Mouse (Mus musculus): ENCODE data around the gene Cacna2d3.

Gene Cacna2d3

GRCm38 (mm10) chr14:29267233-29267874 lies 454.3 kb downstream of the Cacna2d3 start:
- DNase-seq (ENCODE audit: low spot score) = no peak

GRCm38 (mm10) chr14:29260621-29261020 lies 461.0 kb downstream of the Cacna2d3 start:
- no peak for DNase-seq (ENCODE audit: low spot score)

- DNase-seq (ENCODE audit: low spot score) = no peak
Measured at GRCm38 (mm10) chr14:29243516-29243915, 478.1 kb downstream of the Cacna2d3 start.

GRCm38 (mm10) chr14:29238446-29238845 lies 483.2 kb downstream of the Cacna2d3 start:
- no peak for DNase-seq (ENCODE audit: low spot score)

GRCm38 (mm10) chr14:29228976-29229716 lies 492.5 kb downstream of the Cacna2d3 start:
- DNase-seq (ENCODE audit: low spot score) = no peak

GRCm38 (mm10) chr14:29228471-29228870 lies 493.2 kb downstream of the Cacna2d3 start:
- no peak for DNase-seq (ENCODE audit: low spot score)

GRCm38 (mm10) chr14:29227959-29228358 lies 493.7 kb downstream of the Cacna2d3 start:
- DNase-seq (ENCODE audit: low spot score) = no peak

- DNase-seq (ENCODE audit: low spot score) = no peak
Measured at GRCm38 (mm10) chr14:29225754-29226365, 495.8 kb downstream of the Cacna2d3 start.

- no peak for DNase-seq (ENCODE audit: low spot score)
Measured at GRCm38 (mm10) chr14:29223012-29223411, 498.7 kb downstream of the Cacna2d3 start.

- DNase-seq (ENCODE audit: low spot score) = no peak
Measured at GRCm38 (mm10) chr14:29222191-29222882, 499.3 kb downstream of the Cacna2d3 start.

- no peak for DNase-seq (ENCODE audit: low spot score)
Measured at GRCm38 (mm10) chr14:29216106-29216505, 505.6 kb downstream of the Cacna2d3 start.

GRCm38 (mm10) chr14:29204967-29205268 lies 516.7 kb downstream of the Cacna2d3 start:
- DNase-seq (ENCODE audit: low spot score) = no peak

- no peak for DNase-seq (ENCODE audit: low spot score)
Measured at GRCm38 (mm10) chr14:29204236-29204966, 517.3 kb downstream of the Cacna2d3 start.

GRCm38 (mm10) chr14:29196171-29196570 lies 525.5 kb downstream of the Cacna2d3 start:
- DNase-seq (ENCODE audit: low spot score) = no peak

GRCm38 (mm10) chr14:29191426-29191825 lies 530.2 kb downstream of the Cacna2d3 start:
- no peak for DNase-seq (ENCODE audit: low spot score)

- DNase-seq (ENCODE audit: low spot score) = no peak
Measured at GRCm38 (mm10) chr14:29183730-29184129, 537.9 kb downstream of the Cacna2d3 start.

GRCm38 (mm10) chr14:29179397-29179888 lies 542.2 kb downstream of the Cacna2d3 start:
- DNase-seq (ENCODE audit: low spot score) = no peak

- no peak for DNase-seq (ENCODE audit: low spot score)
Measured at GRCm38 (mm10) chr14:29178695-29179396, 542.8 kb downstream of the Cacna2d3 start.

GRCm38 (mm10) chr14:29174762-29175161 lies 546.9 kb downstream of the Cacna2d3 start:
- no peak for DNase-seq (ENCODE audit: low spot score)

GRCm38 (mm10) chr14:29172207-29172606 lies 549.5 kb downstream of the Cacna2d3 start:
- DNase-seq (ENCODE audit: low spot score) = no peak

GRCm38 (mm10) chr14:29164653-29165030 lies 557.0 kb downstream of the Cacna2d3 start:
- DNase-seq (ENCODE audit: low spot score) = no peak

Measured in ovary, postnatal 10 days (tissue).